Mouse (Mus musculus) midbrain, embryonic 11.5 days (tissue): ENCODE data around the gene Acadvl. TPM values are rescaled to one million over a fixed set of nuclear protein-coding genes. Genes with fewer than 3 reads are reported as not detected.

Source experiments
- ATAC-seq: fragments of 200-750 bp; cut with Nextera tagmentation; 2 replicates; pipeline ENCODE4 v1.8.0; 2017; ENCODE audit warnings: moderate TSS enrichment, moderate library complexity; ENCODE audit not compliant: low FRiP score
- DNase-seq: peaks from one replicate; pipeline ENCODE4 v3.0.0; 2015; ENCODE audit warnings: low spot score; ENCODE audit errors: missing footprints
- H3K27ac ChIP-seq: fragments of 300-500 bp; sonication (generic); 2 replicates; pipeline ENCODE4 v1.5.1; 2014; ENCODE audit warnings: low read depth, low read length
- H3K27me3 ChIP-seq: fragments of 300-500 bp; sonication (generic); 2 replicates; pipeline ENCODE4 v1.6.1; 2014; ENCODE audit warnings: mild to moderate bottlenecking, low read length, moderate library complexity, mixed read lengths; ENCODE audit not compliant: control insufficient read depth, insufficient read depth
- H3K36me3 ChIP-seq: fragments of 300-500 bp; sonication (generic); 2 replicates; pipeline ENCODE4 v1.6.1; 2014; ENCODE audit warnings: mild to moderate bottlenecking, low read length, moderate library complexity, mixed read lengths; ENCODE audit not compliant: control insufficient read depth, insufficient read depth
- H3K4me1 ChIP-seq: fragments of 300-500 bp; sonication (generic); 2 replicates; pipeline ENCODE4 v1.6.1; 2014; ENCODE audit warnings: low read length; ENCODE audit not compliant: control insufficient read depth, insufficient read depth
- H3K4me2 ChIP-seq: fragments of 300-500 bp; sonication (generic); 2 replicates; pipeline ENCODE4 v1.6.1; 2014; ENCODE audit warnings: mild to moderate bottlenecking, moderate library complexity
- H3K4me3 ChIP-seq: fragments of 300-500 bp; sonication (generic); 2 replicates; pipeline ENCODE4 v1.5.1; 2014; ENCODE audit warnings: low read depth, low read length
- H3K9ac ChIP-seq: fragments of 300-500 bp; sonication (generic); 2 replicates; pipeline ENCODE4 v1.6.1; 2014; ENCODE audit warnings: low read length
- H3K9me3 ChIP-seq: fragments of 300-500 bp; sonication (generic); 2 replicates; pipeline ENCODE4 v1.6.1; 2016; ENCODE audit warnings: low read length; ENCODE audit not compliant: control insufficient read depth
- WGBS: fragments of 180-500 bp; shearing (Covaris S2); extraction: QIAGEN DNeasy Blood & Tissue Kit; methylation state at CpG from one replicate; pipeline ENCODE4 v1.1.7; 2014; 5-methylcytosine and 5-hydroxymethylcytosine counted together
- polyA plus RNA-seq: library from polyadenylated mRNA; unstranded; fragments of >200 nt; fragmentation: Nextera tagmentation; extraction: Ambion mirVana; gene quantifications from 2 replicates; pipeline ENCODE4 v1.2.1, GENCODE M21; 2014

Acadvl gene
- 46.5 and 47.8 TPM in 2 replicates for polyA plus RNA-seq

- Histone ChIP-seq H3K9ac (peak within 1 kb of the TSS; percentile 60), H3K36me3 (peaks cover 23% of the 10 kb centered on the region), H3K27ac (peak within 1 kb of the TSS; percentile 41; the same call in 1 of the 2 replicates), H3K4me1 (peaks cover 34% of the 10 kb centered on the region), H3K27me3 (no peaks in the 10 kb centered on the region), H3K4me2 (peak within 1 kb of the TSS; percentile 88), H3K9me3 (no peaks in the 10 kb centered on the region), H3K4me3 (peak within 1 kb of the TSS; percentile 45)
- DNase-seq = peak; percentile 96
- ATAC-seq = peak; percentile 80
- WGBS = under 1% methylated on average over 35 of the region's 35 CpGs
Measured at GRCm38 (mm10) chr11:70014880-70015558, at the start of gene Acadvl. Acadvl (minus strand) TSS chr11:70015411.

- 67% methylated on average over 3 of the region's 3 CpGs for WGBS
- DNase-seq (peak; percentile 17), ATAC-seq (no peak)
- no peaks in the 10 kb centered on the region for H3K9me3 ChIP-seq
- H3K4me2 ChIP-seq = no peak overlapping the region
- no peak overlapping the region for H3K9ac ChIP-seq
- no peaks in the 10 kb centered on the region for H3K36me3 ChIP-seq
- H3K27me3 ChIP-seq = no peaks in the 10 kb centered on the region
- no peaks in the 10 kb centered on the region for H3K4me1 ChIP-seq
- H3K4me3 ChIP-seq = no peak overlapping the region
- H3K27ac ChIP-seq = no peak overlapping the region
Measured at GRCm38 (mm10) chr11:70063053-70063452, 47.8 kb upstream of the Acadvl start.

GRCm38 (mm10) chr11:70059930-70060329 lies 44.7 kb upstream of the Acadvl start:
- 65% methylated on average over 6 of the region's 6 CpGs for WGBS
- Histone ChIP-seq H3K4me1 (0 out of 2 replicates have a peak, but pooled peaks cover 3% of the 10 kb centered on the region), H3K27ac (no peak overlapping the region), H3K9me3 (no peaks in the 10 kb centered on the region), H3K27me3 (no peaks in the 10 kb centered on the region), H3K36me3 (no peaks in the 10 kb centered on the region), H3K9ac (no peak overlapping the region), H3K4me3 (no peak overlapping the region), H3K4me2 (no peak overlapping the region)
- no peak for ATAC-seq
- no peak for DNase-seq

- Histone ChIP-seq H3K4me2 (no peak overlapping the region), H3K4me3 (no peak overlapping the region), H3K9me3 (no peaks in the 10 kb centered on the region), H3K36me3 (no peaks in the 10 kb centered on the region), H3K27ac (no peak overlapping the region), H3K9ac (no peak overlapping the region), H3K4me1 (0 out of 2 replicates have a peak, but pooled peaks cover 3% of the 10 kb centered on the region), H3K27me3 (no peaks in the 10 kb centered on the region)
- no peak for ATAC-seq
- WGBS = 81% methylated on average over 9 of the region's 9 CpGs
- DNase-seq = no peak
Measured at GRCm38 (mm10) chr11:70057805-70058204, 42.6 kb upstream of the Acadvl start.

GRCm38 (mm10) chr11:70055618-70056214 lies 40.5 kb upstream of the Acadvl start:
- H3K27me3 ChIP-seq = no peaks in the 10 kb centered on the region
- ATAC-seq (peak; percentile 24; the same call in 1 of the 2 replicates), DNase-seq (peak; percentile 99)
- 25% methylated on average over 18 of the region's 18 CpGs for WGBS
- 0 out of 2 replicates have a peak, but pooled peaks cover 3% of the 10 kb centered on the region for H3K4me1 ChIP-seq
- H3K36me3 ChIP-seq = no peaks in the 10 kb centered on the region
- H3K27ac ChIP-seq = no peak overlapping the region
- H3K9me3 ChIP-seq = no peaks in the 10 kb centered on the region
- H3K4me2 ChIP-seq = peak overlapping the region; percentile 14; the same call in 1 of the 2 replicates
- H3K9ac ChIP-seq = no peak overlapping the region
- H3K4me3 ChIP-seq = no peak overlapping the region

GRCm38 (mm10) chr11:70053898-70054570 lies 38.8 kb upstream of the Acadvl start, which contains the start of gene Asgr1:
Asgr1 (plus strand) TSS chr11:70054085.
- H3K4me2 ChIP-seq = no peak within 1 kb of the TSS
- no peaks in the 10 kb centered on the region for H3K27me3 ChIP-seq
- ATAC-seq (no peak), DNase-seq (no peak)
- H3K4me3 ChIP-seq = no peak within 1 kb of the TSS
- 0 out of 2 replicates have a peak, but pooled peaks cover 3% of the 10 kb centered on the region for H3K4me1 ChIP-seq
- H3K27ac ChIP-seq = no peak within 1 kb of the TSS
- peak within 1 kb of the TSS; percentile 20; the same call in 1 of the 2 replicates for H3K9ac ChIP-seq
- no peaks in the 10 kb centered on the region for H3K9me3 ChIP-seq
- 85% methylated on average over 10 of the region's 10 CpGs for WGBS
- no peaks in the 10 kb centered on the region for H3K36me3 ChIP-seq

GRCm38 (mm10) chr11:70053156-70053555 lies 37.9 kb upstream of the Acadvl start:
- Histone ChIP-seq H3K27ac (no peak overlapping the region), H3K4me2 (no peak overlapping the region), H3K9me3 (no peaks in the 10 kb centered on the region), H3K36me3 (no peaks in the 10 kb centered on the region), H3K4me3 (no peak overlapping the region), H3K4me1 (0 out of 2 replicates have a peak, but pooled peaks cover 3% of the 10 kb centered on the region), H3K27me3 (no peaks in the 10 kb centered on the region), H3K9ac (peak overlapping the region; percentile 20; the same call in 1 of the 2 replicates)
- ATAC-seq (no peak), DNase-seq (peak; percentile 49)
- WGBS = 81% methylated on average over 7 of the region's 7 CpGs

- Histone ChIP-seq H3K9ac (no peak overlapping the region), H3K4me1 (no peaks in the 10 kb centered on the region; the same call in 1 of the 2 replicates), H3K4me3 (no peak overlapping the region), H3K9me3 (no peaks in the 10 kb centered on the region), H3K4me2 (no peak overlapping the region), H3K27ac (no peak overlapping the region), H3K27me3 (no peaks in the 10 kb centered on the region), H3K36me3 (0 out of 2 replicates have a peak, but pooled peaks cover under 1% of the 10 kb centered on the region)
- 56% methylated on average over 10 of the region's 10 CpGs for WGBS
- ATAC-seq (no peak), DNase-seq (peak; percentile 69)
Measured at GRCm38 (mm10) chr11:70049816-70050215, 34.6 kb upstream of the Acadvl start.
